Mouse (Mus musculus) midbrain, embryonic 16.5 days (tissue): ENCODE measurements around the gene Rtkn2. TPM values are rescaled to one million over a fixed set of nuclear protein-coding genes. Genes with fewer than 3 reads are reported as not detected.

ENCODE experiments used
- ATAC-seq: fragments of 200-750 bp; cut with Nextera tagmentation; 2 replicates; pipeline ENCODE4 v1.8.0; 2017; ENCODE audit warnings: moderate TSS enrichment
- H3K27ac ChIP-seq: fragments of 300-500 bp; sonication (generic); 2 replicates; pipeline ENCODE4 v1.5.1; 2014; ENCODE audit warnings: mild to moderate bottlenecking, low read length, mixed read lengths
- H3K27me3 ChIP-seq: fragments of 300-500 bp; sonication (generic); 2 replicates; pipeline ENCODE4 v1.6.1; 2014; ENCODE audit warnings: low read depth, low read length, mixed read lengths; ENCODE audit not compliant: control insufficient read depth, insufficient read depth
- H3K36me3 ChIP-seq: fragments of 300-500 bp; sonication (generic); 2 replicates; pipeline ENCODE4 v1.6.1; 2014; ENCODE audit warnings: mild to moderate bottlenecking, low read length, moderate library complexity, mixed read lengths; ENCODE audit not compliant: control insufficient read depth, insufficient read depth
- H3K4me1 ChIP-seq: fragments of 300-500 bp; sonication (generic); 2 replicates; pipeline ENCODE4 v1.6.1; 2014; ENCODE audit warnings: mild to moderate bottlenecking, low read length, mixed read lengths; ENCODE audit not compliant: control insufficient read depth, insufficient read depth
- H3K4me2 ChIP-seq: fragments of 300-500 bp; sonication (generic); 2 replicates; pipeline ENCODE4 v1.6.1; 2014; ENCODE audit warnings: mild to moderate bottlenecking, low read length, mixed read lengths
- H3K4me3 ChIP-seq: fragments of 300-500 bp; sonication (generic); 2 replicates; pipeline ENCODE4 v1.5.1; 2014; ENCODE audit warnings: low read depth, mild to moderate bottlenecking, low read length, moderate library complexity, mixed read lengths
- H3K9ac ChIP-seq: fragments of 300-500 bp; sonication (generic); 2 replicates; pipeline ENCODE4 v1.6.1; 2014; ENCODE audit warnings: low read depth, low read length, mixed read lengths
- H3K9me3 ChIP-seq: fragments of 300-500 bp; sonication (generic); replicated peaks from 2 replicates; pipeline ENCODE4 v1.6.1; 2014; ENCODE audit warnings: mild to moderate bottlenecking, low read length, mixed read lengths; ENCODE audit not compliant: control insufficient read depth, poor library complexity, severe bottlenecking
- WGBS: fragments of 180-500 bp; shearing (Covaris S2); extraction: QIAGEN DNeasy Blood & Tissue Kit; methylation state at CpG from one replicate; pipeline ENCODE4 v1.1.7; 2014; 5-methylcytosine and 5-hydroxymethylcytosine counted together
- polyA plus RNA-seq: library from polyadenylated mRNA; unstranded; fragments of >200 nt; fragmentation: Nextera tagmentation; extraction: Ambion mirVana; gene quantifications from 2 replicates; pipeline ENCODE4 v1.2.1, GENCODE M21; 2015

Gene Rtkn2
- polyA plus RNA-seq, 1 experiment from 2014 or later, result 3.0 TPM

GRCm38 (mm10) chr10:68058378-68058777 lies 79.0 kb downstream of the Rtkn2 start:
- Histone ChIP-seq H3K4me2 (no peak overlapping the region), H3K27me3 (no peaks in the 10 kb centered on the region), H3K9ac (no peak overlapping the region), H3K9me3 (no peaks in the 10 kb centered on the region), H3K4me1 (peaks cover 8% of the 10 kb centered on the region), H3K36me3 (no peaks in the 10 kb centered on the region), H3K27ac (no peak overlapping the region), H3K4me3 (no peak overlapping the region)
- no peak for ATAC-seq
- 98% methylated on average over 1 of the region's 1 CpGs for WGBS

GRCm38 (mm10) chr10:68060590-68061248 lies 81.3 kb downstream of the Rtkn2 start:
- ATAC-seq, result no peak
- WGBS, result 53% methylated on average over 16 of the region's 16 CpGs

GRCm38 (mm10) chr10:68061249-68061615 lies 81.9 kb downstream of the Rtkn2 start:
- no peak for ATAC-seq
- Histone ChIP-seq H3K9me3 (no peaks in the 10 kb centered on the region), H3K9ac (no peak overlapping the region), H3K36me3 (no peaks in the 10 kb centered on the region), H3K27me3 (no peaks in the 10 kb centered on the region), H3K4me1 (peaks cover 13% of the 10 kb centered on the region), H3K27ac (peak overlapping the region; percentile 63; the same call in 1 of the 2 replicates), H3K4me2 (0 out of 2 replicates have a peak overlapping the region, but pooled peaks have one; percentile 6), H3K4me3 (no peak overlapping the region)
- WGBS, result 25% methylated on average over 8 of the region's 8 CpGs

More at GRCm38 (mm10) chr10:68060590-68061248, 81.3 kb downstream of the Rtkn2 start:
- Histone ChIP-seq H3K4me3 (no peak overlapping the region), H3K27me3 (no peaks in the 10 kb centered on the region), H3K36me3 (no peaks in the 10 kb centered on the region), H3K9ac (no peak overlapping the region), H3K27ac (peak overlapping the region; percentile 63), H3K4me1 (peaks cover 13% of the 10 kb centered on the region), H3K4me2 (0 out of 2 replicates have a peak overlapping the region, but pooled peaks have one; percentile 6), H3K9me3 (no peaks in the 10 kb centered on the region)

DNA sequence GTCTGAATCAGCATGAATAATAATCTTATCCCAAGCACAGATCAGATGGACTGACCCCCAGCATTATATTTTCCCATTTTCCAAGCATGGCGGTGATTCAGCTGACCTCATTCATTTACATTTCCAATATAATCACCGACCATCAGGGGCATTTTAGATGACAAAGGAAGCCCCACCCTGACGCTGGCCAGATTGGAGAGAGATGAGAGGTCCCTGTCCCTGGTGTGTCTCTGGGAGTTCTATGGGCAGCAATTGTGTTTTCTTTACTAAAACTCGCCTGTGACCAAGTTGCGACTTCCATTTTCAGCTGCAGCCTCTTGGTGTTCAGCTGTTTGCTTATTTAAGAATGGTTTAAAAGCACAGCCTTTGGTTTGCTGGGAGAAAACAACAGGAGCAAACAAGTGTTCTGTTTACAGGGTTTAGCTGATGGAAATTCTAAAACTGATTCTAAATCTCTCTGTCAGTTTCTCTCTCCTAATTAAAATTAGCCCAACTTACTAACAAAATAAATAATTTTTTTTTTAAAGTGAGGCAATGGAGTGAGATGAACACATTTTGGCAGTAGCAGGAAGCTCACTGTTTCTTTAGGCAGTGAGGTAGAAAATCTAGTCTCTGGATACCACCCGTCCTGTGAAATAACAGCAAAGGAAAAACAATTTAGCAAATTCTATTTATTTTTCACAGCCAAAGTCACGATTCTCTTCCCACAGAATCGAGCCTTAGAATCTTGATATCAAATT lies 84.6 kb downstream of the Rtkn2 start:
- peak overlapping the region; percentile 20 for H3K4me2 ChIP-seq
- H3K36me3 ChIP-seq, result no peaks in the 10 kb centered on the region
- no peaks in the 10 kb centered on the region for H3K27me3 ChIP-seq
- no peak for ATAC-seq
- H3K9ac ChIP-seq, result no peak overlapping the region
- WGBS, result 30% methylated on average over 8 of the region's 8 CpGs
- peaks cover 13% of the 10 kb centered on the region for H3K4me1 ChIP-seq
- H3K27ac ChIP-seq, result no peak overlapping the region
- H3K9me3 ChIP-seq, result no peaks in the 10 kb centered on the region
- no peak overlapping the region for H3K4me3 ChIP-seq

GRCm38 (mm10) chr10:68064571-68064970 lies 85.2 kb downstream of the Rtkn2 start:
- Histone ChIP-seq H3K4me1 (peaks cover 13% of the 10 kb centered on the region), H3K4me2 (no peak overlapping the region), H3K4me3 (no peak overlapping the region), H3K36me3 (no peaks in the 10 kb centered on the region), H3K9me3 (no peaks in the 10 kb centered on the region), H3K9ac (no peak overlapping the region), H3K27me3 (no peaks in the 10 kb centered on the region), H3K27ac (no peak overlapping the region)
- ATAC-seq, result no peak
- 38% methylated on average over 10 of the region's 10 CpGs for WGBS

GRCm38 (mm10) chr10:68066173-68066572 lies 86.8 kb downstream of the Rtkn2 start:
- H3K9ac ChIP-seq, result no peak overlapping the region
- no peak for ATAC-seq
- no peaks in the 10 kb centered on the region for H3K36me3 ChIP-seq
- H3K27me3 ChIP-seq, result no peaks in the 10 kb centered on the region
- H3K4me3 ChIP-seq, result no peak overlapping the region
- WGBS, result 92% methylated on average over 5 of the region's 5 CpGs
- no peak overlapping the region for H3K4me2 ChIP-seq
- no peaks in the 10 kb centered on the region for H3K9me3 ChIP-seq
- peaks cover 6% of the 10 kb centered on the region for H3K4me1 ChIP-seq
- H3K27ac ChIP-seq, result no peak overlapping the region

DNA sequence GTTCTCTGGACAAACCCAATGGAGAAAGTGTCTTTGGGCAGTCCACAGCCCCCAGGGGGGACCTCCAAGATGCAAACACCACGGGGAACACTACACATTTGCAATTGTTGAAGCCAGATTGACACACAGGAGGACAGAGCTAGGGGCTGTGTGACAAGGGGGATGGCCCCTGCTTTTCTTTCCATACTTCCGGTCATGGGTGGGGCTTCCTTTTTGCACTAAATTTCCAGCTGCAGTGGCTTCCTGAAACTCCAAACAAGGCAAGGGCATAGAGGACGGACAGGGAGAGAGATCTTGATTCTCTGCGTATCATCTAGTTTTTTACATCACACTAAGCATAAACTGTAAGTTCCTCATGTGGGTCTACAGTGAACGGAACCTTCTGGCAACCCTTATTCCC lies 88.6 kb downstream of the Rtkn2 start:
- Histone ChIP-seq H3K4me3 (no peak overlapping the region), H3K27ac (no peak overlapping the region), H3K9me3 (no peaks in the 10 kb centered on the region), H3K9ac (no peak overlapping the region), H3K4me2 (no peak overlapping the region), H3K36me3 (no peaks in the 10 kb centered on the region), H3K4me1 (peaks cover 5% of the 10 kb centered on the region; the same call in 1 of the 2 replicates), H3K27me3 (no peaks in the 10 kb centered on the region)
- ATAC-seq, result no peak
- WGBS, result 79% methylated on average over 5 of the region's 5 CpGs

DNA sequence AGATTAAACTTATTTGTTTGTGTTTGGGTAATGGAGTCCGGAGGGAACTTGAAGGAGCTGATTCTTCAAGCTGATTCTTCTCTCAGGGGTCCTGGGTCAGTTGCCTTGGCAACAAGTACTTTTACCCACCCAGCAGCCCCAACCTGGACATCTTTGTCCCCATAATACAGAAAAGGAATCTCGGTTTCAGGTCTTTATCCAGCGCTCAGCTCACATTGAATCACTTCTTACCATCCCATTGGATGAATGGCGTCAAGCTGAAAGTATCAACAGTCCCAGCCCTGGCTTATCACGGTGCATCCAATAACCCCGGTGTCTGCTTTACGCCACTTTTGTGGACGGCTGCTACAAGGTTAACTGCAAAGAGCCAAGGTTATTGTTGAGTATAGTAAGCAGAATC lies 89.1 kb downstream of the Rtkn2 start:
- Histone ChIP-seq H3K4me3 (no peak overlapping the region), H3K27me3 (no peaks in the 10 kb centered on the region), H3K9me3 (no peaks in the 10 kb centered on the region), H3K4me1 (peaks cover 5% of the 10 kb centered on the region; the same call in 1 of the 2 replicates), H3K36me3 (no peaks in the 10 kb centered on the region), H3K4me2 (no peak overlapping the region), H3K27ac (no peak overlapping the region), H3K9ac (no peak overlapping the region)
- ATAC-seq, result no peak
- WGBS, result 80% methylated on average over 8 of the region's 8 CpGs

DNA sequence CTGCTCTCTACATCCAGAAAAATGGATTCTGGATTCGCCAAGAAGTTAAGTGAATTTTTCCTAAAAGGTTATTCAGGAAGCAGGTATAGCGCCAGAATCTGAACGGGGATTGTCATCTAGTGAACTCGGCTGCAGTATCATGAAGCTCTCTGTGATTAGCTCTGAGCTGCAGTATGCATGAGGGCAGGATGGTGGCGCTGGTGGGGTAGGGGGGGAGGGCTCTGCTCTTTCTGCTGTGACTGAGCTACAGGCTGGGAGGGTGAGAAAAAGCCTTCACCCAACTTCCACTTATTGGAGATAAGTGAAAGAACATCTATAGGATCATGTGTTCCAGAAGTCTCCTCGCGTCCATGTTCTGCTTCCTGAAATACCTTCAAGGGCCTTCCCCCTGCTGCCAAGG lies 91.7 kb downstream of the Rtkn2 start:
- WGBS, result 88% methylated on average over 7 of the region's 7 CpGs
- H3K4me3 ChIP-seq, result no peak overlapping the region
- no peaks in the 10 kb centered on the region for H3K36me3 ChIP-seq

More for the DNA sequence above, 91.7 kb downstream of the Rtkn2 start:
- Histone ChIP-seq H3K27ac (no peak overlapping the region), H3K4me2 (no peak overlapping the region), H3K9me3 (no peaks in the 10 kb centered on the region), H3K27me3 (no peaks in the 10 kb centered on the region), H3K4me1 (no peaks in the 10 kb centered on the region), H3K9ac (no peak overlapping the region)
- no peak for ATAC-seq
